Mouse (Mus musculus) granulocyte monocyte progenitor cell, adult 5-6 weeks (primary cell): ENCODE data around the gene Hmg20a. TPM values are rescaled to one million over a fixed set of nuclear protein-coding genes. Genes with fewer than 3 reads are reported as not detected.

Experiments
- ATAC-seq: replicated peaks from 2 replicates; pipeline ENCODE4 v1.8.0; 2016; ENCODE audit warnings: mild to moderate bottlenecking, moderate TSS enrichment, inconsistent platforms; ENCODE audit not compliant: poor library complexity, severe bottlenecking
- total RNA-seq, 2 experiments: library from RNA; stranded (forward) in 1 of 2; stranded (reverse) in 1 of 2; fragments of 200-712, 200-1000 nt in 1 of 2; fragments of >200 nt in 1 of 2; fragmentation: Nextera tagmentation in 1 of 2; gene quantifications; 2 replicates each; pipeline ENCODE4 v1.2.3; 2014 to 2017

The Hmg20a gene
- total RNA-seq (2014; fragmentation: Nextera tagmentation) (19.6 and 29.8 TPM in 2 replicates), total RNA-seq (2017) (15.7 and 20.3 TPM in 2 replicates)

DNA sequence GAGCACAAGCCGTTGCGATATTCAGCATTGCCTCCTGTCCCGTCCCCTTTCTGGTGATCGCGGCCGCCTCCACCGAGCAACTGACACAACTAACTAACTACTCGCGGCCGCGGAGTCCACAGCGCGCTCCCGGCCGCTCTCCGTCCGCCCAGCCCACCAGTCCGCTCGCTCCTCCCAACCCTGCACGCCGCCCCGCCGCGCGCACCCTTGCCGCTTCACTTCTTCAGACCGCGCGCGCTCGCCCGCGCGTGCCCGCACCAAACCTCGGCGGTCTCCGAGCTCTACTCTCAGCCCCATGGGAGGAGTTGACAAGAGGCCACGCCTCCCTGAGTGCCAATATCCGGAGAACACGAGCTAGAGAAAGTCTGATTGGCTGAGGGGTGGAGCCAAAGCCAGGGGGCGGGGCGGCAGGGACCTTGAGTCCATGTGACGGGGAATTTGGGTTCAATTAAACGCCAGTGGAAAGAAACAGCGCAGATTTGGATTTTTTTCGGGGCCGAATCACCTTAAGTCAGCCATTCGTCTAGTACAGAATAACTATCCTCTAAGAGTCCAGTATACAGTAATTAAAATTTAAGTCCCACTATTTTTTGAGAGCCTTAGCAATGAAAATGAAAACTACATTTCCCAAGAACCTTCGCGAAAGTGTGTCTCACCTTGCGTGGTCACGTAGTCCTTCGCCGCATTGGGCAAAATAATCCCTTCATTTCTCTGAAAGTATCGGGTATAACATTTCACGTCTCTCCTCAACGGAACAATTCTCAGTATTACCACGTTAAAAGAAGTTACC lies at the start of gene Hmg20a, which contains the start of gene Peak1:
Gene Hmg20a (plus strand): TSS at position 662 of the 790 bp plus-strand sequence.
Gene Peak1 (minus strand): TSS at position 120 of the 790 bp plus-strand sequence.
- peak; percentile 83 for ATAC-seq

DNA sequence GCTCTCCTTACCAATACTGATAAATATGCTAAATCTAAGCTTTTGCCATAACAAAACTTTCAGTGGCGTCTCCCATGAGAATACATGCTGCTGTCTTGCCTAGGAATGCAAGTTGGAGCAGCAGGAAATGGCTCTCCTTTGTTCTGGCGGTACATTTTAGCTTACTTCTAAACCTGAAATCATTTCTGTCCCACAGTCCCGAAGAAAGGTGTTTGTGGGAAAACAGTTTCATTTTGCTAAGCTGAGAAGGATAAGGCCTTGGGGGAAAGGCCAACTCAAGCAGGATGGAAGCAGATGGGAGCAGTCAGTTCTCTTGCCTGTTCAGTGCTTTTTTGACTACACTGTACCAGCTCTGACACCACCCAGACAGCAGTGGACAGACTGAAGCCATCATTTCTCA lies 49.6 kb upstream of the Hmg20a start:
- ATAC-seq = no peak

GRCm38 (mm10) chr9:56370710-56371109 lies 47.7 kb upstream of the Hmg20a start:
- ATAC-seq = no peak

DNA sequence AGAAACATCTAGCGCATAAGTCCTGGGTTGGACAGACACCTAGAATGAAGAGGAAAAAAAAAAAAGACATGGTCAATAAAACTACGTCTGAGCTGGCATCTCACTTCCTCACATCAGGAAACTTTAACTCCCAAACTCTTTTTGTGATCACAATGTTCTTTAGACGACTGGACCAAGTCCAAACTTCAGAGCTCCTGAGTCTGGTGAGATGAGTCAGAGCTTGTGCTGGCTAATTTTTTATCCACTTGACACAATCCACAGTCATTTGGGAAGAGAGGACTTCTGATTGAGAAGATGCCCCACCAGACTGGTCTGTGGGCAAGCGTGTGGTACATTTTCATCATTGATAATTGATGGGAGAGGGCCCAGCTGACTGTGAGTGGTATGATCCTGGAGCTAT lies 44.0 kb upstream of the Hmg20a start:
- no peak for ATAC-seq

GRCm38 (mm10) chr9:56382786-56383185 lies 35.6 kb upstream of the Hmg20a start:
- ATAC-seq = no peak

DNA sequence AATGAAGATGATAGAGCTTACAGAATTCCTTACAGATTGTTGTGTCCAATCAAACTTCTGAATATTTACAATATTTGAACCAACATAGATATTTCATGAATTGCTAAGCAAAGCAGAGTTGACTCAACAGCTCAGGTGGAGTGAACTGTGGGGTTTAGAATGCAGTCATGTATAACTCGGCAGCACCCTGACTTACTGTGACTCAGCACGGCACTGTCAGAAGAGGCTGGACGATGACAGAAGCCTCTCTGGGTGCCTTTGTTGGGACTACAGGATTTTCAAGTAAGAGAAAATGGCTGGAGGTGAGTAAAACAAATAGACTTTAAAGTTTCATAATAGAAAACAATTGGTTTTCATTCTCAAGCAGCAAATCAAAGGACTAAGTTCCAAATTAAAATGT lies 25.6 kb upstream of the Hmg20a start:
- ATAC-seq = no peak

DNA sequence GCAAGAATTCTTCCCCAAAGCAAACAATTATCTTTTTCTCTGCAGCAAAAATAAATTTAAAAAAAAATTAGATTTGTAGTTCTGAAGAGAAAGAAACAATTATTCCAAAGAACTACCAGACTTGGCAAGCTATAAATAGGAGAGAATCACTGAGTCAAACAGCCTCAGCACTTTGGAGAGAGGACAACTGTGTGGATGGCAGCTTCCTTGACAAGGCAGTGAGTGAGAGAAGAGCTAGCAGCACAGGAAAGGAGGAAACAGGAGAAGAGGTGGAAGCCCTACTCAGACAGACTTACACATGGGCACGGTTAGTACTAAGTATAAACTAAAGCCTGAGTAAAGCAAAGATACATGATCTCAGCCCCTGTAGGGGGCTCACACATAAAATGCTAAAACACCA lies 22.1 kb upstream of the Hmg20a start:
- no peak for ATAC-seq

DNA sequence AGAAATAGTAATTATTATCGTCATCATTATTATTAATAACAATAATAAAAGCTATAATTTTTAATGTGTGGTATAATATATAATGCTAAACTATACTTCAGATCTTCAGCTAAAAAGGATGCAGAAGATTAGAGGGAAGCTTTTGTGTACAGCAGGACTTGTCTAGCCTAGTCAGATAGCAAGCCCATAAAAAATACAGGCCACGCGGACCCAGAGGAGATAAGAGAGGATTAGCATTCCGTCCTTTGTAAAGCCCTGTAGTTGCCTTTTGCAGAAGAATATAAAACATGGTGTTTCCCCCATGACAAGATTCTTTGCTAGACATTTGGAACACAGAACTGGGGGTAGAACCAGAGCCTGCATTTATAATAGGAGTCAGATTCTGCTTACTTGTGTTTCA lies 13.8 kb upstream of the Hmg20a start:
- no peak for ATAC-seq

DNA sequence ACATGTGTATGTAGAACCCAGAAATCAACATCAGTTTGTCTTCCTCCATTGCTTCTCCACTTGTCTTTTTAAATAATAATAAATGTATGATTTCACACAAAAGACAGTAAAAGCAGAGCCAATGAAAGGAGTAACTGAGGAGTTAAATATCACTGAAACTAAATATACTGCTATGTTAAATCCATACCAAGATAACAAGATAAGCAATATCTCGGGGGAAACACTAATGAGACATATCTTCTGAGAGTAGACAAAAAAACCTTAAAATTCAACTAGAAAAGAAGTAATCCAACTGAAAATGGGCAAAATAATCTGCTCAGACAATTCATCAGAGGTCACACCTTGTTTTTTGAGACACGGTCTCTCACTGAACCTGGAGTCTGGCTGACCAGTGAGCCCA lies 8.5 kb upstream of the Hmg20a start:
- no peak for ATAC-seq

DNA sequence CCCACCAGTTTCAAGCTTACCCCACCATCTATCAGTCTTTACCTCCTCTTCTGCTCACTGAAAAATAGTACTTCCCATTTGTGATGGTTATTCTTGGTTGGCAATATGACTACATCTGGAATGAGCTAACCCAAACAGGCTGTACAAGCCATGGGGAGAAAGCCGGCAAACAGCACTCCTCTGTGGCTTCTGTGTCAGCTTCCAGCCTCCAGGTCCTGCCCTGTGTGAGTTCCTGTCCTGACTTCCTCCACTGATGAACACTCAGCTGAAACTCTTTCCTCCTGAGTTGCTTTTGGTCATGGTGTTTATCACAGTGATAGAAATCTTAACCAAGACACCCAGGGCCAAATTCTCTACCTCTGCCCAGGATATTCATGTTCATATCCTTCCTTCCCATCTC lies 5.7 kb upstream of the Hmg20a start:
- no peak for ATAC-seq

GRCm38 (mm10) chr9:56414322-56414721 lies 4.1 kb upstream of the Hmg20a start:
- no peak for ATAC-seq

DNA sequence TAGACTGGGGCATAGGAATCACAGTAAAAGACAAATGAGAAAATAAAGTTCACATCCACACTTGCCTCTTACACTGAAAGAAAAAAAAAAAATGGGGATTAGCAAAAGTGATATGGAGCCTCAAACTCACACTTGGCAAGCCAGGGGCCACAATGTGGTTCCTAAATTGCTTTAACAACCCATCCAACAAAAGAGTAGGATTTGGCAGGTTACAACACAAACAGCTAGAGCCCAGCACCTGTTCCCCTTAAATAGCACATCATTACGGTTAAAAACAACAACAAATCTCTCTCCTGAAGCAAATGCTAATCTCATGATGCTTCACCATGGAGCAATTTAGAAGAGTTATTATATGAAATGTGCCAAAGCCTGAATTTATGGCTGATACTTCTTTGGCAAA lies 3.0 kb upstream of the Hmg20a start:
- ATAC-seq = no peak

DNA sequence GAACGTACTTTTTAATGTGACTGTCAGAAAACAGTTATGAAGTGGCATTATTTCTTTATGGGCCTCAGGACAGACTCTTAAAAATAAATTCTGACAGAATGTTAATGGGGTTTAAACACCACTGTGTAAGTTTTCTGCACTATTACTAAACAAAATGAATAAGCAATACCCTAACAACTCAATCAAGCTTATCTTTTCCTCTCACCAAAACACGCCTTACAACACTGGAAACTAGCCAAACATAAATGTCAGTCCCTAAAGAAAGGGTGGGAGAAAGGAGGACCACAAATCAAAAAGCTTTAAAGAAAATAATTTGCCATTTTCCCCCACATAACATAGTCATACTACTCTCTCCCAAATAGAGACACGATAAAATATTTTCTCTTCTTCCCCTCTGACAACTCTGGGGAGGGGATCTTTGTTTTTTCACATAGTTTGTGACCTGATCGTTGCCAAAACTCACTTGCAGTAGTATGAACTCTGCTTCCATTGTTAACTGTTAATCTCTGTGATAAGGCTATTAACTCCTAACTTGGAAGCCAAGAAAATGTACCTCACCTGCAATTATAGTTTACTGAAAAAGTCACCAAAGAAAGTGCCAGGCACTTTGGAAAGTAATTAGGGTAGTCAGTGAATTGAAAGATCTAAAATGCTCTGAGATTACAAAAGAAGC lies 2.3 kb upstream of the Hmg20a start:
- no peak for ATAC-seq

DNA sequence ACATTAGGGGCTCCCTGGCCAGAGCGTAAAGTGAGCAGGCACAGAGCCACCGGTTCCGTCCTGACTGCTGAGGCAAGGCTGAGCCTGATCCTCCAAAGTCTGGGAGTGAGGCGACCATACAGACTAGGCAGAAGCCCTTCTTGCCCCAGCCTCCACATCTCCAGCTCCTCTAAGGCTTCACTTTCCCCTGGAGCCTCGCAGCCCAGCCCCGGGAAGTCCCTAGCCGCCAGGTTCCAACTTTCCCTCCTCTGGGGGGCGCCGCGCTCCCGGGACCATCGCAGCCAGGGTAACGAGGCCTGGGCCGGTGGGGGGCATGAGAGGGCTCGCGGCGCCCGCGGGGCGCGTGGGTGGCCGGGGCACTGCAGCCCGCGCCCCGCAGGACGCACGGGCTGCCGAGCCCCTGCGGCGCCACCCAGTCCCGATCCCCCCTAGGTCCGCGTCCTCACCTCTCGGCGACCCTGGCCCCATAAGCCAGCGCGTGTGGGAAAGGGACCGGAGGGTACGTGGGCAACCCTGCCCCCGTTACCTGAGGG lies 928 bp upstream of the Hmg20a start:
- ATAC-seq = peak; percentile 36

GRCm38 (mm10) chr9:56418738-56419239 lies 380 bp downstream of the Hmg20a start:
- ATAC-seq = peak; percentile 69

DNA sequence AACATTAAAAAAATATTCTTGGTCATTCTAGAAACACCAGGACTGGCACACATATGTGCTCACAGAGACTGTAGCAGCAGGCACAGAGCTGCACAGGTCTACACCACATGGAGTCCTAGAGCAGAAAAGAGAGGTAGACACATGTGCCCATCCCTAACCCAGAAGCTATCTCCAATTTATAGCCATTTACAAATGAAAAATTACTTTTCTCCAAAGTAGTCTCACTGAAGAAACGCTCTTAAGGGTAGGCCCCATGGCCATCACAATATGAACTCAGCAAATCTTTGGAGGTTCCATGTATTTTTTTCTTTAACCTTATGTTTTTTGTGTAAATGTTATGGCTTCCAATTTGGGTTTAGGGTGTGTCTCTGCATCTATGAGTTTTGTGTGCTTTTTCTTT lies 1.8 kb downstream of the Hmg20a start:
- no peak for ATAC-seq

DNA sequence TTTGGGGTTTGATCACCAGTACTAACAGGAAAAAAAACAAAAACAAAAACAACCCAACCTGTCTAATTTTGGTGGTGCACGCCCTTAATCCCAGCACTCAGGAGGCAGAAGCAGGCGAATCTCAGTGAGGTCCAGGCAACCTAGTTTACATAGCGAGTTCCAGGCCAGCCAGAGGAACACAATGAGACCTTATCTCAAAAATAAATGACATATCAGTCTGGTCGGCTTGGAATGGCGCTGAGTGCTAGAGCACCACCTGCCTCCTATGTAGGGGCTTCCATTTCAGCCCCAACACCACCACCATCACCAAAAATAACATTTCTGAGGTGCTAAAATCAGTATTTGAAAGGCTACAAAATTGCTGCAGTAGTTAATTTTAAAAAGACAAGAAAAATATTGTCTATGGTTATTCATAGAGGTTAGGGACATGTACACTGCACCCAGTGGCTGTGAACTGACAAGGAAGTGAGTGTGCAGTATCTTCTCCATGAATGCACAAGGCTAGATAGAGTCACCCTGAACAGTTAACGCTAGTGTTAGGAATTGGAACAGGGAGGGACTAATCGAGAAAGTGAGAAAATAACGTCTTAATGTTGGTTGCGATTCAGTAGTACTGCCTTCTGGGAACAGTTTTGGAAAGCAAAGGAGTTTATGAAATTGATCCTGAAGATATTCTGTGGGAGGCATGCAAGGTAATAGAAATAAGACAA lies 2.6 kb downstream of the Hmg20a start:
- ATAC-seq = no peak

- ATAC-seq = no peak
These were observed 3.6 kb downstream of the Hmg20a start for GRCm38 (mm10) chr9:56421991-56422390.

DNA sequence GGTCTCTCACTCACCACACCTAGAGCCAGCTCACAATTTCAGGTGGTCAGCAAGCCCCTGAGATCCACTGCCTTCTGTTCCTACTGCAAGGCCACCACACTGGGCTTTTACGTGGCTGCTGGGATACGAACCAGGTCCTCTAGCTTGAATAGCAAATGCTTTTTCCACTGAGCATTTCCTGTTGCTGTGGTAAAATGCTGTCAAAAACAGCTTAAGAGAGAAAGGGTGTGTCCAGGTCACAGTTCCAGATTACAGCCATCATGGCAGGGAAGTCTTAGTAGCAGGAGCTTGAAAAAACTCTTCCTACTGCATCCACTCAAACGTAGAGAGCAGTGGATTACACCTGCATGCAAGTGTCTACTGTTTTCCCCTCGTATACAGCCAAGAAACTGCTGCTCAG lies 6.5 kb downstream of the Hmg20a start:
- ATAC-seq = no peak

GRCm38 (mm10) chr9:56435821-56436526 lies 17.6 kb downstream of the Hmg20a start:
- no peak for ATAC-seq
